Mouse (Mus musculus): ENCODE measurements at regions not wholly inside any gene's neighbourhood (a gene's known extent, or its start where the extent isn't known, plus 50 kb on each side); places are given as distances from the start of the nearest gene placed in this dataset.

GRCm38 (mm10) chr8:90441058-90441851 is 93.1 kb upstream of the Tox3 start:
- no peaks in the 10 kb centered on the region for H3K4me1 ChIP-seq (ENCODE audit: control insufficient read depth, insufficient read depth, low read length)
- H3K4me3 ChIP-seq (ENCODE audit: insufficient read depth, low read length), result no peak overlapping the region
- TF ChIP-seq CTCF (IDR thresholded peaks at IDR 0.05; ENCODE audit: borderline replicate concordance, insufficient read depth, low read length) (no peak), POLR2A (IDR thresholded peaks at IDR 0.05; ENCODE audit: low read depth, low read length) (no peak)
- H3K27ac ChIP-seq (ENCODE audit: insufficient read depth, low read length), result no peak overlapping the region

- no peak overlapping the region for H3K4me3 ChIP-seq (ENCODE audit: insufficient read depth, low read length)
- no peak overlapping the region for H3K27ac ChIP-seq (ENCODE audit: insufficient read depth, low read length)
- no peaks in the 10 kb centered on the region for H3K4me1 ChIP-seq (ENCODE audit: control insufficient read depth, insufficient read depth, low read length)
- TF ChIP-seq POLR2A (IDR thresholded peaks at IDR 0.05; ENCODE audit: low read depth, low read length) (no peak), CTCF (IDR thresholded peaks at IDR 0.05; ENCODE audit: borderline replicate concordance, insufficient read depth, low read length) (no peak)
Observed at GRCm38 (mm10) chr8:90414021-90414420, 65.9 kb upstream of the Tox3 start.

Data from embryonic fibroblast, embryonic 13.5 days (primary cell).